In the genomic region with DNA sequence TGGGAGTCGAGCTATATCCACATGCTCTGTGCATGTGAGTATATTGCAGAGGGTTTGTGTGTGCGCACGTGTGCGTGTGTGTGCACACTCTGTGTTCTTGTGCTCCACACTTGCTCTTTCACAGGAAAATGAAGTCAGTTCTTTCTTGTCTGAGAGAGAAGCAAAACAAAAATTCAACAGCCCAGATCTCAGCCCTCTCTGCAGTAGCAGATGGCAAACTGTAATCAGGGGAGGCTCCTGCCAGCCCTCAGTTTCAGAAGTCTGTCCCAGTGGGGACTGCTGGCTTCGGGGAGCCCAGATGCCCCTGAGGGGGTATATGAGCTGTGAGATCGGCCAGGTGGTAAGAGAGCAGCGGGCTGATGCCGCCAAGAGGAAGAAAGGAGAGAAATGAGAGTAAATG, we compare ENCODE assay signal across 8 mouse cellular contexts.
DNase-seq lines count a peak whose midpoint lies in the region; ATAC-seq and TF ChIP-seq lines count a peak whose summit lies in the region.

No protein-coding gene starts in this region.

- H3K9me3 ChIP-seq in heart, embryonic 16.5 days (replicated peaks; ENCODE audit: control insufficient read depth, low read length): no peaks in the 10 kb centered on the region
- H3K9me3 ChIP-seq in forebrain, postnatal 0 days (ENCODE audit: low read length): no peaks in the 10 kb centered on the region
- no peaks in the 10 kb centered on the region for H3K9me3 ChIP-seq in neural tube, embryonic 12.5 days

- TF ChIP-seq CTCF in forebrain, postnatal 0 days (IDR thresholded peaks at IDR 0.05; ENCODE audit: low read depth): no peak
- TF ChIP-seq CTCF in gastrocnemius, adult 2 months (IDR thresholded peaks at IDR 0.05): no peak

- intact Hi-C loops in heart, postnatal 36 days (cut with DNase I): no loop called here
- intact Hi-C loops in gastrocnemius, adult 2 months (cut with DNase I): no loop called here

- H3K9ac ChIP-seq in heart, embryonic 16.5 days (ENCODE audit: low read length): peak overlapping the region; percentile 43; the same call in 1 of the 2 replicates
- no peak overlapping the region for H3K9ac ChIP-seq in forebrain, postnatal 0 days
- no peak overlapping the region for H3K9ac ChIP-seq in neural tube, embryonic 12.5 days

- WGBS in heart, embryonic 16.5 days: 75% methylated on average over 8 of the region's 8 CpGs
- 30% methylated on average over 8 of the region's 8 CpGs for WGBS in forebrain, postnatal 0 days
- WGBS in neural tube, embryonic 12.5 days: 55% methylated on average over 8 of the region's 8 CpGs

- no peaks in the 10 kb centered on the region for H3K27me3 ChIP-seq in heart, embryonic 16.5 days (ENCODE audit: control insufficient read depth, insufficient read depth, low read length)
- H3K27me3 ChIP-seq in forebrain, postnatal 0 days (ENCODE audit: insufficient read depth, low read length): no peaks in the 10 kb centered on the region
- H3K27me3 ChIP-seq in neural tube, embryonic 12.5 days (replicated peaks): no peaks in the 10 kb centered on the region

- no peaks in the 10 kb centered on the region for H3K36me3 ChIP-seq in heart, embryonic 16.5 days (ENCODE audit: control insufficient read depth, insufficient read depth)
- no peaks in the 10 kb centered on the region for H3K36me3 ChIP-seq in forebrain, postnatal 0 days (ENCODE audit: insufficient read depth)
- H3K36me3 ChIP-seq in neural tube, embryonic 12.5 days: no peaks in the 10 kb centered on the region

- H3K4me2 ChIP-seq in heart, embryonic 16.5 days (ENCODE audit: low read depth, low read length): no peak overlapping the region
- H3K4me2 ChIP-seq in forebrain, postnatal 0 days (ENCODE audit: low read depth): no peak overlapping the region
- H3K4me2 ChIP-seq in neural tube, embryonic 12.5 days (replicated peaks): no peak overlapping the region

- H3K4me1 ChIP-seq in heart, embryonic 16.5 days (ENCODE audit: control insufficient read depth, insufficient read depth, low read length): peaks cover 59% of the 10 kb centered on the region
- peaks cover 27% of the 10 kb centered on the region for H3K4me1 ChIP-seq in forebrain, postnatal 0 days (ENCODE audit: insufficient read depth)
- peaks cover 65% of the 10 kb centered on the region for H3K4me1 ChIP-seq in neural tube, embryonic 12.5 days

- no peak overlapping the region for H3K4me3 ChIP-seq in heart, embryonic 16.5 days (ENCODE audit: low read length)
- H3K4me3 ChIP-seq in forebrain, postnatal 0 days (ENCODE audit: low read depth, low read length): no peak overlapping the region
- no peak overlapping the region for H3K4me3 ChIP-seq in neural tube, embryonic 12.5 days
- H3K4me3 ChIP-seq in gastrocnemius, adult 2 months: no peak overlapping the region

- peak overlapping the region; percentile 13; the same call in 1 of the 2 replicates for H3K27ac ChIP-seq in heart, embryonic 16.5 days (ENCODE audit: low read length)
- peak overlapping the region; percentile 37; the same call in 1 of the 2 replicates for H3K27ac ChIP-seq in forebrain, postnatal 0 days (ENCODE audit: low read depth, low read length)
- 0 out of 2 replicates have a peak overlapping the region, but pooled peaks have one; percentile 2 for H3K27ac ChIP-seq in neural tube, embryonic 12.5 days
- H3K27ac ChIP-seq in gastrocnemius, adult 2 months: no peak overlapping the region

- no peak for DNase-seq in heart, postnatal 36 days
- peak; percentile 46 for DNase-seq in brain, embryonic 18.5 days (ENCODE audit: low read depth, low spot score)
- DNase-seq in forebrain, postnatal 0 days: peak; percentile 79
- DNase-seq in gastrocnemius, adult 2 months: no peak
- no peak for DNase-seq in adrenal gland, adult 8-10 months
- DNase-seq in kidney, postnatal 10 days: no peak

- no peak for ATAC-seq in heart, embryonic 16.5 days (replicated peaks; ENCODE audit: extremely low read depth, insufficient read depth, low FRiP score)
- peak; percentile 91 for ATAC-seq in forebrain, postnatal 0 days
- ATAC-seq in neural tube, embryonic 12.5 days (ENCODE audit: low FRiP score, low read depth): peak; percentile 62; the same call in 1 of the 2 replicates

Comparison
In these comparisons a context has a peak if more than half of its experiments do, and no peak if none do; other contexts are left out.
1. DNase-seq: peak in brain, embryonic 18.5 days (single experiment) and forebrain, postnatal 0 days (single experiment); none in heart, postnatal 36 days (0 of 2), gastrocnemius, adult 2 months (single experiment), adrenal gland, adult 8-10 months (single experiment) and kidney, postnatal 10 days (single experiment).